Mouse (Mus musculus) inflammation-experienced regulatory T-cells, adult 16 weeks (primary cell): Measurements from ENCODE around the gene Cdc42ep2. TPM values are rescaled to one million over a fixed set of nuclear protein-coding genes. Genes with fewer than 3 reads are reported as not detected.

Experiments
- polyA plus RNA-seq: library from polyadenylated mRNA; unstranded; fragments of 100-300 nt; shearing (Covaris generic); gene quantifications from one replicate; pipeline ENCODE4 v1.2.1, GENCODE M21; 2017

Cdc42ep2 gene
- polyA plus RNA-seq = 0.34 TPM

DNA sequence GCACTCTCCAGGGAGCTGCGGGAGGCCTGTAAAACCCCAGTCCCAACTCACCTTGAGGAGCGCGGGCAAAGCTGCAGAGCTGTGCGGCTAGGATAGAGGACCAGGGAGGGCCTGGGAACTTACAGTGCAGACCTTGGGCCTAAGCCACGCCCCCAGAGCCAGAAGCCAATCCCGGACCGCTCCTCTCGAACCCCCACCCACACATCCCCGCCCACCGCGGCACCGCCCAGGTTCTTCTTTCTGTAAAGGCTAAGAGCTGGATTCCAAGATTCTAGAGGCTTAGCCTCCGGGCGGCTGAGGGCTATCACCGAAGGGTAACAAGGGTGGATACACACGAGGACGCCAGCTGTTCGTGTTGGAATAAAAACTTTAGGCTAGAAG lies at the start of gene Cdc42ep2:
Gene Cdc42ep2, minus strand, starts transcription at position 104 of the 381 bp plus-strand sequence.

DNA sequence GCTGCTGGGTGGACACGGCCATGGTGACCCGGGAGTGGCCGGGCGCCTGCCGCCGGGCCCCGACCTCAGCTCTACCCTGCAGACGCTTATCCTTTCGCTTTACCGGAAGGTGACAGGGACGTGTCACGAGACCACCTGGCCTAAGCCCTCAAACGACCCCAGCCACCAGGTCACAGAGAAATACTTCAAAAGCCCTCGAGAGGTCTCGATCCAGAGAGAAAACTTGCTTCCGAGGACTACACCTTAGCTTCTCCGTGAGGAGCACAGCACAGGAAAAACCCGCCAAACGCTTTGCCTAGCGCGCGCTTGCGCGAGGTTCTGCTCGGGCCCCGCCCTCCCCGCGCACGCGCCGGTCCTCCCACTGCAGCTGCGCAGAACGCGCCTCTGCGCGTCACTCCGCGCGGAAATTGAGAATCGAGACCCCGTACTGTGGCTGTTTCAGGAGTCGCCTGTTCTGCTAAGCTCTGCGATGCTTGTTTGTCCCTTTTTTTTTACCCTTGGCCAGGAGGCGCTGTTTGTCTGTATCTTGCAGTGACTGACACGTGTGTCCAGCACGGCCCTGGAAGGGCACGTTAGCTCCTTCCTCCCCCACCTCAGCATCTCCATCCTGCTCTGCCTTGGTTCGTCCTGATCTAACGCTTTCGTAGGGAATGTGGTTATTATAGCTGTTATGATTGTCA lies 39.4 kb upstream of the Cdc42ep2 start, which contains the start of gene Pola2:
Gene Pola2, minus strand, starts transcription at position 320 of the 680 bp plus-strand sequence.

DNA sequence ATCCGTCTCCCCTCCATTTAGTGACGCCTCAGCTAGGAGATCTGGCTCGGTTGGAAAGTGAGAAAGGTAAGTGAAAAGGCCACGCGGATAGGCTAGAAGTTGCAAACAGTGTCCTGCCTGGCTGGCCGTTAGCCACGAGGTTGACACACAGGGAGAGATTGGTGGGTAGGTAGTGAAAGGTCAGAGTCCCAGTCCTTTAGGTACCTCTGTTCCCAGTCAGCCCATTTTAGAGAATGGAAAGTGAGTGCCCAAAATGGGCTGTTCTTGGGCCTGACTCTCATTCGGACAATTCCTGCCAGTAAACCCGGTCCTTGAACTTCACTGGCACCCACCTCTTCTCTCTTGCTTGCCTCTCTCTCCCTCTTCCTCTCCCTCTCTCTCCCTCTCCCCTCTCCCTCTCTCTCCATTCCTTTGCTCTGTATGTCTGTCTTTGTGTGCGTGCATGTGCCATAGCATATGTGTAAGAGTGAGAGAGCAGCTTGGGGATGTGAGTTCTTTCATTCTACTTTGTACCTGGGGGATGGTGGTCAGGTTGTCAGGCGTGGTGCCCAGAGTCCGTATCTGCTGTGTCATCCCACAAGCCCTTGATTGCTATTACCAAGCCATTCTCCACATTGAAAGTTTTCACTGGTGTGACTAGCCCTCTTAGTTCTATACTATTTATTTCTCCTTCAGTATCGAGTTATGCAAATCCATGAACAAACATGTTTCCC lies 11.5 kb downstream of the Cdc42ep2 start, which contains the start of gene Dpf2:
Gene Dpf2, minus strand, starts transcription at position 4 of the 713 bp plus-strand sequence.

DNA sequence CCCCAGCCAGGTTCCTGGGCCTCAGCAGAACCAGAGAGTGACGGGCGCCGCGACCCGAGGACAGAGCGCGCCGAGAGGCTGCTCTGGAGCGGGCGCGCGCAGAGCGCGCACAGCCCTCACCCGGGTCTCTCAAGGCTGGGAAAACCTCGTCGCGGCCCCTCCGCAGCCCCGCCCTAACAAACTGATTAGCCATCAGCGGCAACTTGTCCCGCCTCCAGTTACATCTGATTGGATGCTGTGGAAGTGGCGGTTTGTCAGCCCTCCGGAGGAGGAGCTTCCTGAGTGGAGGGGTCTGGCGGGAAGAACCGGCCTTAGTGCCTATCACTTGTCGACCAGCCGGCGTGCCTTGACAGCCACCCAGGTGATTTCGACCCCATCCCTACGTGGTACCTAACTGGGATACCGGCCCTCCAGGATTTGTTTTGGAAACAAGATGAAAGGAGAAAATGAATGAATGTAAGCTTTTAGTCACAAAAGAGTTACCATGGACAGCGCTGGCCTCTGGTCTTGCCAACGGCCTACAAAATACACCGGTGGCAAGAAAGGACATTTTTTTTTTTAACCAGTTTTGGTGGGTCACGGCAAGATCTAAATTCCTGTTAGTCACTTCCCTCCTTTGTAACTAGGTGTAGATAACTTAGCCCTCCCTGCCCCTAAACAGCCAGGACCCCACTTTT lies 30.5 kb downstream of the Cdc42ep2 start, which contains the start of gene Tigd3:
Gene Tigd3, minus strand, starts transcription at position 148 of the 677 bp plus-strand sequence.

DNA sequence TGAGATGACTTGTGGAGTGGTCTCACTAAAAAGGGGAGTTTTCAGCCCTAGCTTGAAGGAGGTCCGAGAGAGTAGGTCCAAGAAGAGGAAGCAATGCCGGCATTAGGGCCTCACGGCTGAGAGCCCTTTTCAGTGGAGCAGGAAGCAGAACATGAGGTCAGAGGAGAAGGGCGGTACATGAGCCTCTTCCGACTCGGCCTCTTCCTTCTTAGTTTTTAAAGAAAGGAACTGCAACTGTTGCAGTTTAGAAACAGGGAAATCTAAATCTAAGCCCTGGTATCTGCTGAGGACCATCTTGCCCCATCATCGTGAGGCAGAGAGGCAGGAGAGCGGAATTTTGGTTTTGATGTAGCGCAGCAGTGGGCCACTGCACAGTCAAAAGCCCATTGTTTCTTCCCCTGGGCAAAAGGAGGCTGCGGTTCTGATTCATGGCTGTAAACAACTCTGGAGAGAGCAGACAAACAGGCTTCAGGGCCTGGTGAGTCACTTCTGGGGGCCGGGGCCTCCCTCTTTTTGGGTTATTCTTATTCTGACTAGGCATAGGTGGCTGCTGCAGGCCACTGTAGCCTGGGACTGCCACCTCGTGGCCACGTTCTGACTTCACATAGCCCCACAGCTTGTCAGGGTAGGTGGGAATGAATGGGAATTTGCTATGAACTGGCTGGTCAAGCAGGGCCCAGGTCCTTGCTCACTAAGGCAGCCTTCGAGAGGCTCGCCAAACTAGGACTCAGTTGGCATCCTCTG lies 46.8 kb downstream of the Cdc42ep2 start, which contains the start of gene Slc25a45:
Gene Slc25a45, plus strand, starts transcription at position 191 of the 744 bp plus-strand sequence.

DNA sequence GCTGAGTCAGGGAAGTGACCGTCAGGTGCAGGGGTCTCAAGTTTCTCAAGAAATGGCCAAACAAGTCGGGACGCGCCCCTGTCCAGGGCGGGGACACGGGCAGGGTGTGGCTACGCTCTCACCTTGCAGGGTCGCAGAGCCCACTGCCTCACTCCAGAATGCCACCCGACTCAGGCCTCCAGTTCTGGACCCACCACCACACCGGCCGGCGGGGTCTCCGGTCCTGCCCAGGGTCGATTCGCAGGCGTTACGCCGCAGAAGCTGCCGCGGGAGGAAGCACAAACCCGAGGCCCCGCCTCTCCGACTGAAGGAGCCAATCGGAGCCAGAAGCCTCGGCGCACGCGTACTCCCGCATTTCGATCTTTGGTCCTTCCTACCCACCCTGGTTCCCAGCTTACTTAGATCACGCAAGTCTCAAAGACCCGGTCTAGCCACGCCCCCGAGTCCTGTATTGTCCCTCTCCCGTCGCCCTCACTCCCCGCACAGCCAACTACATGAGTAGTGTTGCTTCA lies 49.6 kb downstream of the Cdc42ep2 start, which contains the start of gene Frmd8:
Gene Frmd8, minus strand, starts transcription at position 306 of the 512 bp plus-strand sequence.

Other genes starting within 250 kb of the Cdc42ep2 start
- gene Map3k11, start 236.1 kb downstream of the Cdc42ep2 start, polyA plus RNA-seq = 28.2 TPM
- 72.0 TPM for gene Pcnx3, start 235.9 kb downstream of the Cdc42ep2 start, polyA plus RNA-seq
- 2.1 TPM for gene Kcnk7, start 220.4 kb downstream of the Cdc42ep2 start, polyA plus RNA-seq
- 81.7 TPM for gene Ehbp1l1, start 198.5 kb downstream of the Cdc42ep2 start, polyA plus RNA-seq
- gene Fam89b, start 195.2 kb downstream of the Cdc42ep2 start, polyA plus RNA-seq = 67.5 TPM
- 0.12 TPM for gene Ltbp3, start 183.9 kb downstream of the Cdc42ep2 start, polyA plus RNA-seq
- gene Scyl1, start 153.4 kb downstream of the Cdc42ep2 start, polyA plus RNA-seq = 84.4 TPM
- gene Frmd8, start 49.5 kb downstream of the Cdc42ep2 start, polyA plus RNA-seq = 341 TPM
- 49.6 TPM for gene Slc25a45, start 47.0 kb downstream of the Cdc42ep2 start, polyA plus RNA-seq
- 0.65 TPM for gene Tigd3, start 30.7 kb downstream of the Cdc42ep2 start, polyA plus RNA-seq
- 210 TPM for gene Dpf2, start 11.8 kb downstream of the Cdc42ep2 start, polyA plus RNA-seq
- gene Pola2, start 39.4 kb upstream of the Cdc42ep2 start, polyA plus RNA-seq = 56.4 TPM
- gene Slc22a20, start 61.3 kb upstream of the Cdc42ep2 start, polyA plus RNA-seq = not detected
- gene Capn1, start 91.1 kb upstream of the Cdc42ep2 start, polyA plus RNA-seq = 71.0 TPM
- 63.0 TPM for gene Syvn1, start 121.8 kb upstream of the Cdc42ep2 start, polyA plus RNA-seq
- gene Mrpl49, start 133.0 kb upstream of the Cdc42ep2 start, polyA plus RNA-seq = 56.0 TPM
- 820 TPM for gene Fau, start 133.0 kb upstream of the Cdc42ep2 start, polyA plus RNA-seq
- gene Znhit2, start 136.4 kb upstream of the Cdc42ep2 start, polyA plus RNA-seq = 10.9 TPM
- gene Tm7sf2, start 143.6 kb upstream of the Cdc42ep2 start, polyA plus RNA-seq = 20.5 TPM
- gene Vps51, start 152.4 kb upstream of the Cdc42ep2 start, polyA plus RNA-seq = 98.9 TPM
- not detected for gene Tmem262, start 155.2 kb upstream of the Cdc42ep2 start, polyA plus RNA-seq
- gene Gm28374, start 157.4 kb upstream of the Cdc42ep2 start, polyA plus RNA-seq = 0.73 TPM
- gene Zfpl1, start 160.1 kb upstream of the Cdc42ep2 start, polyA plus RNA-seq = 53.7 TPM
- 5.6 TPM for gene Cdca5, start 160.2 kb upstream of the Cdc42ep2 start, polyA plus RNA-seq
- not detected for gene AC131692.1, start 169.6 kb upstream of the Cdc42ep2 start, polyA plus RNA-seq
- not detected for gene Naaladl1, start 181.0 kb upstream of the Cdc42ep2 start, polyA plus RNA-seq
- gene Sac3d1, start 193.8 kb upstream of the Cdc42ep2 start, polyA plus RNA-seq = 2.7 TPM
- 43.1 TPM for gene Snx15, start 203.5 kb upstream of the Cdc42ep2 start, polyA plus RNA-seq
- gene Batf2, start 216.2 kb upstream of the Cdc42ep2 start, polyA plus RNA-seq = not detected
- gene Arl2, start 216.7 kb upstream of the Cdc42ep2 start, polyA plus RNA-seq = 25.0 TPM